Mouse (Mus musculus) lung, adult 2 months (tissue): ENCODE measurements around the gene Ctbp2. TPM values are rescaled to one million over a fixed set of nuclear protein-coding genes. Genes with fewer than 3 reads are reported as not detected.
A peak's percentile ranks its signal among the peaks of the same experiment; 100 is the strongest.

ENCODE experiments used
- DNase-seq: peaks from one replicate; pipeline ENCODE4 v3.0.0; 2022
- H3K4me1 ChIP-seq: fragments of 200-500 bp; 2 replicates; pipeline ENCODE4 v1.6.1; 2011; ENCODE audit warnings: low read length; ENCODE audit not compliant: control insufficient read depth, insufficient read depth
- H3K4me3 ChIP-seq: fragments of 200-500 bp; replicated peaks from 2 replicates; pipeline ENCODE3; 2011; ENCODE audit warnings: low read depth, mild to moderate bottlenecking, control low read depth, low read length; ENCODE audit errors: extremely low read depth
- CTCF ChIP-seq: fragments of 200-500 bp; IDR thresholded peaks from 2 replicates; pipeline ENCODE4 v1.5.1; 2011; ENCODE audit warnings: mild to moderate bottlenecking, low read length, control low read depth; ENCODE audit not compliant: insufficient read depth
- POLR2A ChIP-seq: fragments of 200-500 bp; IDR thresholded peaks from 2 replicates; pipeline ENCODE4 v1.6.1; 2011; ENCODE audit warnings: low read depth, mild to moderate bottlenecking, control low read depth, low read length, borderline replicate concordance; ENCODE audit errors: extremely low read depth
- WGBS: fragments of 180-500 bp; shearing (Covaris S2); methylation state at CpG from one replicate; pipeline ENCODE4 v1.1.7; 2018; 5-methylcytosine and 5-hydroxymethylcytosine counted together
- polyA plus RNA-seq: library from polyadenylated mRNA; depleted of rRNA; stranded (reverse); fragments of >200 nt; gene quantifications from 2 replicates; pipeline ENCODE4 v1.2.3, GENCODE M21; 2012; rRNA removed

Ctbp2 gene
- 65.2 and 65.8 TPM in 2 replicates for polyA plus RNA-seq

DNA sequence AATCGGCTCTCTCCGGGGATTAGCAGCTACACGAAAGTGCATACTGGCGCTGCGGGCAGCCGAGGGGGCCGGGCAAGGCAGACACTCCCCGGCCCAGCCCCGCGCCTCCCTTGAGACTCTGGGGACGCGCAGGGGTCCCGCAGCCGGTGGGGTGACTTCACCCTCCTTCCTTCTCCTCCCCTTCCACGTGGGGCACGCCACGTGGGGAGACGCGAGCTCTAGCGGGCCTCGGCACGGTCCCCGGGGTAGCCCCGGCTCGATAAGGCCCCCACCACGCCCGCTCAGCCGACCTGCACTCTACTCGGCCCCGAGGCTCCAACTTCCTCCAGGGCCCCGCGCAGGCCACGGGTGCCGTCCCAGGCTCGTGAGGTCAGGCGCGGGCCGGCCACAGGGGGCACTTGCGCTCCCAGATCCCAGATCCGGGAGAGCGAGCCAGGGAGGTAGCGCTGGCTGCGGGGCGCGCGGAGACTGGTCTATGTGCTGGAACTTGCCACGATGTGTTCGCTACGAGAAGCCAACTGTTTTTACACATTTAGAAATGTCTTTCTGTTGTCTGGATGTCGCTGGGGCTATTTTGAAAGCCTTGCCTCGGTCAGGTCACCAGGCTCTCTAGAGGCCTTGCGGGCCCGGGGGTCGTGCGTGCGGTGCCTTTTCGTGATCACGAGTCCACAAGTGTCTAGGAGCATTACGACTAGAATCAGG lies at the start of gene Ctbp2:
Gene Ctbp2, minus strand, starts transcription at position 356 of the 702 bp plus-strand sequence.
- DNase-seq: peak; percentile 83
- WGBS: under 1% methylated on average over 59 of the region's 59 CpGs
- Histone ChIP-seq H3K4me3 (peak within 1 kb of the TSS; percentile 93), H3K4me1 (peaks cover 10% of the 10 kb centered on the region)
- TF ChIP-seq CTCF (no peak), POLR2A (0 out of 2 replicates have a peak, but pooled peaks have one; percentile 5)

DNA sequence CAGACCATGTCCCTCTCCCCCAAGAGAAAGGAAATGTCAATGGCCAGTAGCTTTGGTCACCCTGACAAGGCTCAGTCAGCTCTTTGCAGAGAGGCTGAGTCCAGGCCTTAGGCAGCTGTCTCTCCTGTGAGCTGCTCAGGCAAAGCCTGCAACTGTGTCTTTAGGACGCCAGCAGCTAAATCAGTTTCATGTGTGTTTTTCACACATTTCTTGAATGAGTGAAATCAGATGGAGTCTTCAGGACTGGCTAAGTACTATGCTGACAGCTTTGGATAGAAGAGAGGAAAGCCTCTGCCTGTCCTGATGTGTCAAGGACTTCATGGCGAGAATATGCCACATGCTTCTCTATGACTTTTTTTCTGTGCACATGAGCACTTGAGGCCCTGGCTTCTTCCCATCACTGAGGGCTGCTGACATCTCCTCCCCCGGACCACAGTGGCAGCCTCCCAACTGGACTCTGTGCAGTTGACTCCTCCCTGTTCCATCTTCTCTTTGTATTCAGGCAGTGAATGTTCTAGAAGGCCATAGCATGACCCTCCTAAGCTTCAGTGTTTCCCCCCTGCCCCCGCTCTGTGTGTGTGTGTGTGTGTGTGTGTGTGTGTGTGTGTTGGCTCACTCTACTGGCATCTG lies 47.4 kb upstream of the Ctbp2 start:
- DNase-seq: no peak
- no peak overlapping the region for H3K4me3 ChIP-seq
- H3K4me1 ChIP-seq: no peaks in the 10 kb centered on the region
- WGBS: 79% methylated on average over 4 of the region's 4 CpGs
- no peak for TF ChIP-seq POLR2A
- TF ChIP-seq CTCF: no peak

DNA sequence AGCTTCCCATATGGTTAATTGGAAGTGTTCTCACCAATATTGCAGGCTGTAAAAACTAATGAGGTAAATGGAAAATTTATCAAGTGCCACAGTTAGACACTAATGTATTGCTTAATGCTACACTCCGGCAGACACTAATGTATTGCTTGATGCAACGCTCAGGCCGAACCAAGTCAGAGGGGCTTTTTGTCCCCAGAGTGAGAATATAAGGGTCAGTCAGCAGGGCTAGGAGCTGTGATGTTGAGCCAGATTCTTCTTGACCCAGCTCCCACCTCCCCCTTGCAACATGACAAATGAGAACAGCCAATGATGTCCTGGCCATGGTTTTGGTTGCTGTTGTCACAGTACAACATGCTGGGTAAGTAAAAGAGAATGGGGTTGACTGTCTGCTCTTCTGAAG lies 44.8 kb upstream of the Ctbp2 start:
- H3K4me3 ChIP-seq: no peak overlapping the region
- no peak for DNase-seq
- 86% methylated on average over 3 of the region's 3 CpGs for WGBS
- H3K4me1 ChIP-seq: no peaks in the 10 kb centered on the region
- TF ChIP-seq CTCF (no peak), POLR2A (no peak)

DNA sequence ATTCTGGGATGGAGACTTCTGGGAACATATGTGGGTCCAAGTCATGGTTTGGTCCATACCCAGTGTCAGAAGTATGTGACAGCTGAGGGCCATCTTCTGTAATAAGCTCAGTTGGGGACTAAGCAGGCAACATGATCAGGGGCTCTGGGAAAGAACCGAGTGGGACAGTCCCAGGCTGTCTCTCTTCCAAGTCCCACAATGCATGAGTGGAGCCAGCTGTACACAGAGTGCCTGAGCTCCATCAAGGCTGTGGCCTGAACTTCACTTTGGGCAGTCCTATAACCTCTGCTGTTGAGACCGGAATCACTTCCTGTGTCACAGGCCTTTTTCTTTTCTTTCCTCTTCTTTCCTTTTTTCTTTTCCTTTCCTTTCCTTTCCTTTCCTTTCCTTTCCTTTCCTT lies 43.7 kb upstream of the Ctbp2 start:
- TF ChIP-seq CTCF (no peak), POLR2A (no peak)
- WGBS: 83% methylated on average over 2 of the region's 2 CpGs
- Histone ChIP-seq H3K4me1 (no peaks in the 10 kb centered on the region), H3K4me3 (no peak overlapping the region)
- DNase-seq: no peak

DNA sequence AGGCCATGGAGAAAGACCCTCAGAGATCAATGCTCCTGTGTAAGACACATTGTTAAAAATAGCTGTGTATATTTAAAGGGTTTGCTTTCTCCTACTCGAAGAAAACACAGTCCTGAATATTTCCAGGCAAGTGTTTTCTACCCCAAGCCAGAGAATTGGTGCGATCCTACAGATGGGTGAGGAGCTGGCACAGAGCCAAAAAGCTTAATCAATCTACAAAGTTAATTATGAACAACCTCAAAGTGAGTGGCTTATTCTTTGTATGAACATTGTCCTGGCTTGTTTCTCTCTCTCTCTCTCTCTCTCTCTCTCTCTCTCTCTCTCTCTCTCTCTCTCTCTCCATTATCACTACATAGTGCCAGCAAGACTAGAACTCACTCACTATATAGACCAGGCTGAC lies 40.6 kb upstream of the Ctbp2 start:
- TF ChIP-seq CTCF (no peak), POLR2A (no peak)
- DNase-seq: no peak

DNA sequence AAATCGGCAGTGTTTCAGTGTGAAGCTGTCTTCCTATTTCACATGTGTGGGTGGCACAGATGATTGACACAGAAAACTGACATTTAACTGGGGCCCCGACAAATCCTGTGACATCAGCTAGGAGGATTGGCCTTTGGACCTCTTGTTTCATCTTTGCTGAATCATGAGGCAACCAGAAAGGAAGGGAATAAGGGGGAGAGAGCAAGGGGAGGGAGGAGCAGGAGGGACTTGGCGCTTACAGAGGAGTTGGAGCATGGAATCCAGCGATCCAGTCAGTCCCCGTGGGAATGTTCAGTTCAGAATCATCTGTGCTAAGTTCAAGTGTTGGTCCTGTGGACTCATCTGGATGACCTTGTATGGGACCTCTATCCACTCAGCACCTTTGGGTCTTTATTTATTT lies 38.9 kb upstream of the Ctbp2 start:
- TF ChIP-seq CTCF (no peak), POLR2A (no peak)
- DNase-seq: no peak
- Histone ChIP-seq H3K4me1 (no peaks in the 10 kb centered on the region), H3K4me3 (no peak overlapping the region)
- 54% methylated on average over 5 of the region's 5 CpGs for WGBS

More for the DNA sequence above, 40.6 kb upstream of the Ctbp2 start:
- no peaks in the 10 kb centered on the region for H3K4me1 ChIP-seq
- WGBS: 36% methylated on average over 2 of the region's 2 CpGs
- H3K4me3 ChIP-seq: no peak overlapping the region

DNA sequence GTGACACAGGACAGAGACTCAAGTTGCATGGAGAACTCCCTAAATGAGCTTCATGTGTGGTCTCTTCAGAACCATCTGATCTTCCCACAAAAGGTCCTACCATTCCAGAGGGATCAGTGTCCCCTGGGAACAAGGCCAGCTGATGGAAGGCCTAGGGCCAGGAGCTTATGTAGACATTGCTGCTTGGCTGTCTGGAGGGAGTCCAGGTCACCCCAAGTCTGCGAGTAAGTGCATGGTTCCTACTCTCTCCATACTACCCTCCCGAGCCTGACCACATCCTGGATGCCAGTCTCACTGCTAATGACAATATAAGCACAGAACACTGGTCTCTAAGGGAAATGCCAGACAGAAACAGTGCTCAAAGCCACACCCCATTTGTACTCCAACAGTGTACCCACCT lies 38.0 kb upstream of the Ctbp2 start:
- Histone ChIP-seq H3K4me1 (no peaks in the 10 kb centered on the region), H3K4me3 (no peak overlapping the region)
- DNase-seq: no peak
- WGBS: 43% methylated on average over 2 of the region's 2 CpGs
- TF ChIP-seq CTCF: no peak

DNA sequence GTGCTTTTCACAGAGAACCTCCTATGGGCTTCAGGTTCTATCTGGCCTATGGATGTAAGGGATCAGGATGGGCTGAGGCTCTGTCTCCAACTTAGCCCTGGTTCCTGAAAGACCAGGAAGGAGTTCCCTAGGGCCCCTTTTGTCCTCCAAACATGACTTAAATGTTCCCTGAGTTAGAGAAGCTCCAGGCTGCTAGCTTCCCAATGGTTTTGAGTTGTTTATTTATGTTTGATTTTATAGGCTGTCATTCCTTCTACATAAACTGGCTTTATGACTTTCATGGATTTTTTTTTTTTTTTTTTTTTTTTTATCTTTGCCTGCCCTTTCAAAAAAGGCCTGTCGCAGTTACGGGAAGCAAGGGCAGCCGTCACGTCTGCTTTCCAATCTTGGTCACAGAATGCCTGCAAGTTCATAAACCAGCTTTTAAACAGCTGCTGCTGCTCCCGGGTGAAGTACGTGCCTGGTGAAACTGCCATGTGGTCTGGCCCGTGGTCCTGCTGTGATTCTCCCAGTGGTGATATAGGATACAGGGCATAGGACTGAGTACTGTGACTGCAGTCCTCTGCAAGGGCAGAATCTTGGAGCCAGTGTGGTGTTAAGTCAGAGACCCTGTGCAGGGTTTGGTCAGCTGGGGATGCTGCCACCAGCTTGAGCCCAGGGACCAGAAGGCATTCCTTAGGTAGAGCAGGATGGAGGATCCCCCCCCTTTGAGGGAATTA lies 37.4 kb upstream of the Ctbp2 start:
- Histone ChIP-seq H3K4me1 (no peaks in the 10 kb centered on the region), H3K4me3 (no peak overlapping the region)
- no peak for TF ChIP-seq CTCF
- no peak for TF ChIP-seq POLR2A
- DNase-seq: no peak
- 62% methylated on average over 7 of the region's 7 CpGs for WGBS

DNA sequence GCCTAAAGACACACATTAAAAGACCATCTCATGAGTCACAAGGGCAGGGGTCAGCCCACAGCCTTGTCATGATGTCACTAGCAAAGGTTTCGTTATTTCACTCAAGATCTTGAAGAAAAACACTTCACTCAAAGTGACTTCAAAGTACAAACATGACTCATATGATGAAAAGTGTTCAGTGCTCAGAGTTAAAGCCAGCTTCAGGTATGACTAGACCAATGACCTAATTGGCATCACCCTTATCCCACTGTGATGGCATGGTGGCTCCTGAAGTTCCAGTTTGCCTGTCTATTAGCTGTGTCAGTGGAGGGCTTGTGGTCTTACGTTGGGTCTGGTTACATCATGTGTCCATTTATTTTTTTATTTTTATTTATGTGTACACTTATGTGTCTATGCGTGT lies 35.4 kb upstream of the Ctbp2 start:
- DNase-seq: no peak
- TF ChIP-seq CTCF: no peak
- no peak for TF ChIP-seq POLR2A
- WGBS: 84% methylated on average over 3 of the region's 3 CpGs
- Histone ChIP-seq H3K4me3 (no peak overlapping the region), H3K4me1 (no peaks in the 10 kb centered on the region)

DNA sequence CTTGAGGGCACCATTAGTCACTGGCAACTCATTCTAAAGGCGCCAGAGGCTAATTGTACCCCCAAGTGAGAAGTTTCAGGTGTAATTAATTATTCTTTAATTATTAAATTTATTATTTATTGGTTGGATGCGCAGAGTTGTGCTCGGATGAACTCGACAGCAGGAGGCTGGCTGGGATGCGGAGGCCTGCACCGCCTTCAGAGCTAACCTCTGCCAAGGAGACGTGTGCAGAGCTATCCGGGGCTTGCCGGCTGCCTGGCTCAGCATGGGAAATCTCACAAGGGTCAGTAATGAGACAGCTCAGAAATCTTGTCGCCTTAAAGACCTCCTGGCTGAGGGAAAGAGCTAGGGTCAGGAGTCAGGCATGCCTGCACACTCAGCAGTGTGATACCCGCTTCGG lies 31.5 kb upstream of the Ctbp2 start:
- no peak overlapping the region for H3K4me3 ChIP-seq
- DNase-seq: no peak
- TF ChIP-seq CTCF: no peak
- TF ChIP-seq POLR2A: no peak
- no peaks in the 10 kb centered on the region for H3K4me1 ChIP-seq
- WGBS: 86% methylated on average over 12 of the region's 12 CpGs

DNA sequence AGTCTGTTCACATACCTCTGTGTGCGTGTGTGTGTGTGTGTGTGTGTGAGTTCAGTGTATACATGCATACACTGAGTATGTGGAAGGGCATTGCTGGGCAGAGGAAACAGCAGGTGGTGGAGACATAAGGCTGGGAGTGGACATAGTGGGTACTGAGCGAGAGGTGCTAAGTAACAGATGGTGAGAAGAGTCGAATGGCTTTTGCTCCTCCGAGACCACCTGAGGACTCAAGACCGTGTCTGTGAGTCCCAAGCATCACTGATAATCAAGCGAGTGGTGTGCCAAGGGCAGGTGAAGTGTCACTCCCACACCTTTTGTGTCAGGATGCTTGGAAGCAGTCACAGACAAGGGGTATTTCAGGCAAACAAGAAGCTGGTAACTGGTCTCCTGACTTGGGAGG lies 30.7 kb upstream of the Ctbp2 start:
- 82% methylated on average over 6 of the region's 6 CpGs for WGBS
- no peaks in the 10 kb centered on the region for H3K4me1 ChIP-seq
- no peak overlapping the region for H3K4me3 ChIP-seq
- TF ChIP-seq CTCF: no peak
- TF ChIP-seq POLR2A: no peak
- no peak for DNase-seq
